Mouse (Mus musculus): ENCODE results near the gene Gse1. TPM values are rescaled to one million over a fixed set of nuclear protein-coding genes. Genes with fewer than 3 reads are reported as not detected.

The Gse1 gene
- polyA plus RNA-seq, 1 experiment from 2014 or later, result 15.4 TPM

GRCm38 (mm10) chr8:120523641-120524040 is 295.4 kb downstream of the Gse1 start:
- Histone ChIP-seq H3K27me3 (no peaks in the 10 kb centered on the region), H3K4me3 (no peak overlapping the region), H3K36me3 (no peaks in the 10 kb centered on the region), H3K4me2 (no peak overlapping the region), H3K4me1 (replicated peaks) (peaks cover 93% of the 10 kb centered on the region), H3K9me3 (no peaks in the 10 kb centered on the region), H3K27ac (replicated peaks) (peak overlapping the region; percentile 55), H3K9ac (no peak overlapping the region)
- WGBS, result 48% methylated on average over 7 of the region's 7 CpGs
- no peak for ATAC-seq (ENCODE audit: low FRiP score, low read depth)

- 69% methylated on average over 1 of the region's 1 CpGs for WGBS
- no peaks in the 10 kb centered on the region for H3K27me3 ChIP-seq
Observed at GRCm38 (mm10) chr8:120525135-120525534, 296.9 kb downstream of the Gse1 start.

GRCm38 (mm10) chr8:120525832-120526231 is 297.6 kb downstream of the Gse1 start:
- Histone ChIP-seq H3K4me3 (no peak overlapping the region), H3K27ac (replicated peaks) (no peak overlapping the region), H3K36me3 (no peaks in the 10 kb centered on the region), H3K9ac (no peak overlapping the region; the same call in 1 of the 2 replicates), H3K27me3 (no peaks in the 10 kb centered on the region), H3K4me1 (replicated peaks) (peaks cover 77% of the 10 kb centered on the region), H3K9me3 (no peaks in the 10 kb centered on the region), H3K4me2 (no peak overlapping the region)
- WGBS, result 37% methylated on average over 6 of the region's 6 CpGs
- no peak for ATAC-seq (ENCODE audit: low FRiP score, low read depth)

More at GRCm38 (mm10) chr8:120525135-120525534, 296.9 kb downstream of the Gse1 start:
- no peaks in the 10 kb centered on the region for H3K9me3 ChIP-seq
- H3K4me3 ChIP-seq, result no peak overlapping the region
- no peaks in the 10 kb centered on the region for H3K36me3 ChIP-seq
- H3K4me2 ChIP-seq, result no peak overlapping the region
- peaks cover 84% of the 10 kb centered on the region for H3K4me1 ChIP-seq (replicated peaks)
- ATAC-seq (ENCODE audit: low FRiP score, low read depth), result no peak
- H3K27ac ChIP-seq (replicated peaks), result no peak overlapping the region
- no peak overlapping the region for H3K9ac ChIP-seq

GRCm38 (mm10) chr8:120526577-120526976 is 298.3 kb downstream of the Gse1 start:
- Histone ChIP-seq H3K4me1 (replicated peaks) (peaks cover 73% of the 10 kb centered on the region), H3K4me2 (no peak overlapping the region), H3K9ac (no peak overlapping the region), H3K36me3 (no peaks in the 10 kb centered on the region), H3K27ac (replicated peaks) (no peak overlapping the region), H3K9me3 (no peaks in the 10 kb centered on the region), H3K27me3 (no peaks in the 10 kb centered on the region), H3K4me3 (no peak overlapping the region)
- ATAC-seq (ENCODE audit: low FRiP score, low read depth), result no peak
- WGBS, result 33% methylated on average over 4 of the region's 4 CpGs

GRCm38 (mm10) chr8:120528332-120528731 is 300.1 kb downstream of the Gse1 start:
- Histone ChIP-seq H3K9me3 (no peaks in the 10 kb centered on the region), H3K27me3 (no peaks in the 10 kb centered on the region), H3K4me2 (no peak overlapping the region), H3K36me3 (no peaks in the 10 kb centered on the region), H3K4me3 (no peak overlapping the region), H3K4me1 (replicated peaks) (peaks cover 78% of the 10 kb centered on the region), H3K9ac (no peak overlapping the region), H3K27ac (replicated peaks) (no peak overlapping the region)
- no peak for ATAC-seq (ENCODE audit: low FRiP score, low read depth)
- 28% methylated on average over 3 of the region's 3 CpGs for WGBS

- no peak for ATAC-seq (ENCODE audit: low FRiP score, low read depth)
- no peaks in the 10 kb centered on the region for H3K27me3 ChIP-seq
Observed at GRCm38 (mm10) chr8:120529226-120529625, 301.0 kb downstream of the Gse1 start.

GRCm38 (mm10) chr8:120530954-120531656 is 302.8 kb downstream of the Gse1 start:
- Histone ChIP-seq H3K4me2 (no peak overlapping the region), H3K4me1 (replicated peaks) (peaks cover 79% of the 10 kb centered on the region), H3K27me3 (no peaks in the 10 kb centered on the region), H3K9ac (no peak overlapping the region), H3K4me3 (no peak overlapping the region), H3K36me3 (no peaks in the 10 kb centered on the region), H3K9me3 (no peaks in the 10 kb centered on the region), H3K27ac (replicated peaks) (no peak overlapping the region)
- 50% methylated on average over 16 of the region's 16 CpGs for WGBS
- no peak for ATAC-seq (ENCODE audit: low FRiP score, low read depth)

More at GRCm38 (mm10) chr8:120529226-120529625, 301.0 kb downstream of the Gse1 start:
- Histone ChIP-seq H3K4me1 (replicated peaks) (peaks cover 78% of the 10 kb centered on the region), H3K27ac (replicated peaks) (no peak overlapping the region), H3K4me3 (no peak overlapping the region), H3K9me3 (no peaks in the 10 kb centered on the region), H3K36me3 (no peaks in the 10 kb centered on the region), H3K4me2 (no peak overlapping the region), H3K9ac (no peak overlapping the region)
- 43% methylated on average over 7 of the region's 7 CpGs for WGBS

- H3K9ac ChIP-seq, result no peak overlapping the region
- H3K36me3 ChIP-seq, result no peaks in the 10 kb centered on the region
- no peak overlapping the region for H3K4me3 ChIP-seq
- peak overlapping the region; percentile 47; the same call in 1 of the 2 replicates for H3K27ac ChIP-seq (replicated peaks)
- H3K4me1 ChIP-seq (replicated peaks), result peaks cover 79% of the 10 kb centered on the region
- no peaks in the 10 kb centered on the region for H3K9me3 ChIP-seq
- 45% methylated on average over 10 of the region's 10 CpGs for WGBS
- H3K4me2 ChIP-seq, result peak overlapping the region; percentile 45
- ATAC-seq (ENCODE audit: low FRiP score, low read depth), result no peak
- no peaks in the 10 kb centered on the region for H3K27me3 ChIP-seq
Observed at GRCm38 (mm10) chr8:120531775-120532516, 303.7 kb downstream of the Gse1 start.

GRCm38 (mm10) chr8:120532517-120533215 is 304.4 kb downstream of the Gse1 start:
- H3K9ac ChIP-seq, result 0 out of 2 replicates have a peak overlapping the region, but pooled peaks have one; percentile 19
- H3K4me2 ChIP-seq, result peak overlapping the region; percentile 45
- no peak overlapping the region for H3K4me3 ChIP-seq
- WGBS, result 6% methylated on average over 29 of the region's 29 CpGs
- H3K27me3 ChIP-seq, result no peaks in the 10 kb centered on the region
- no peaks in the 10 kb centered on the region for H3K36me3 ChIP-seq
- peak overlapping the region; percentile 60 for H3K27ac ChIP-seq (replicated peaks)
- ATAC-seq (ENCODE audit: low FRiP score, low read depth), result no peak
- no peaks in the 10 kb centered on the region for H3K9me3 ChIP-seq
- peaks cover 75% of the 10 kb centered on the region for H3K4me1 ChIP-seq (replicated peaks)

- no peaks in the 10 kb centered on the region for H3K9me3 ChIP-seq
- WGBS, result 32% methylated on average over 3 of the region's 3 CpGs
- H3K4me3 ChIP-seq, result no peak overlapping the region
Observed at GRCm38 (mm10) chr8:120533380-120533779, 305.1 kb downstream of the Gse1 start.

GRCm38 (mm10) chr8:120534080-120534479 is 305.8 kb downstream of the Gse1 start:
- H3K4me2 ChIP-seq, result no peak overlapping the region
- 38% methylated on average over 8 of the region's 8 CpGs for WGBS
- no peak overlapping the region for H3K9ac ChIP-seq
- H3K9me3 ChIP-seq, result no peaks in the 10 kb centered on the region
- H3K4me1 ChIP-seq (replicated peaks), result peaks cover 76% of the 10 kb centered on the region
- no peaks in the 10 kb centered on the region for H3K36me3 ChIP-seq
- no peak for ATAC-seq (ENCODE audit: low FRiP score, low read depth)
- no peaks in the 10 kb centered on the region for H3K27me3 ChIP-seq
- H3K4me3 ChIP-seq, result no peak overlapping the region
- H3K27ac ChIP-seq (replicated peaks), result peak overlapping the region; percentile 95

More at GRCm38 (mm10) chr8:120533380-120533779, 305.1 kb downstream of the Gse1 start:
- H3K9ac ChIP-seq, result 0 out of 2 replicates have a peak overlapping the region, but pooled peaks have one; percentile 19
- H3K27ac ChIP-seq (replicated peaks), result peak overlapping the region; percentile 60; the same call in 1 of the 2 replicates
- no peaks in the 10 kb centered on the region for H3K27me3 ChIP-seq
- ATAC-seq (ENCODE audit: low FRiP score, low read depth), result no peak
- H3K4me2 ChIP-seq, result peak overlapping the region; percentile 45; the same call in 1 of the 2 replicates
- no peaks in the 10 kb centered on the region for H3K36me3 ChIP-seq
- peaks cover 75% of the 10 kb centered on the region for H3K4me1 ChIP-seq (replicated peaks)
